Mouse (Mus musculus): ENCODE data around the gene Ifi202b. TPM values are rescaled to one million over a fixed set of nuclear protein-coding genes. Genes with fewer than 3 reads are reported as not detected.
"Not testable (repeated sequence)": the region's sequence is repeated elsewhere in the genome, so short reads cannot be mapped to it uniquely, and the experiment has no call there.

Ifi202b gene
- not detected in 2 replicates for polyA plus RNA-seq (2014; fragmentation: Nextera tagmentation; extraction: Ambion mirVana)

DNA sequence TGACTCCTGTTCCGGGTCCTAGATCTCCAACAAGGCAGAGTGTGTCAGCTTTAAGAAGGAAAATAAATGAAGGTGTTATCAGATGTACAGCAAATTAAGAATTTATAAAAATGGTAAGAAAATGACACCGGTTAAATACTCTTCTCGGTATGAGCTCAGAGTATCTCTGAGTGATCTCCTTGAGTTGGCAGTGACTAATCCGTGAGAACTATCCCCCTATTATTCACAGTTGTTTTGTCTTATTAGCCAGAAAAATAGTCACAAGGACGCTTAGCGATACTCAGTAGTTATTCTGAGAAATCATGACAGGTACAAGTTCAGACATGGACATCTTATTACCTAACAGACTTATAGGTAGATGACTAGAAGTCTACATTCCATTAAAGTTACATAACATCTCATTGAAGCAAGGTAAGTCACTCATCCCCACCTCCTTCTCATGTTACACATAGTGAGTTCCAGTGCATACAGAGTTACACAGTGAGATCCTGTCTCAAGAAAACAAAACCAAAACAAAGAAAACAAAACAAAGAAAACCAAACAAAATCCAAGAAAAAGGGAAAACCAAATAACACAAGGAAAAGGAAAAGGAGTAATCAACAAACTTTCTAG lies at the start of gene Ifi202b:
TSS of gene Ifi202b (minus strand) at position 51 of the 612 bp plus-strand sequence.
- H3K27me3 ChIP-seq (ENCODE audit: control insufficient read depth, insufficient read depth, low read length); H3K27ac ChIP-seq (ENCODE audit: low read depth, low read length); ATAC-seq (ENCODE audit: low FRiP score); H3K4me1 ChIP-seq (ENCODE audit: control insufficient read depth, insufficient read depth, low read length); H3K9ac ChIP-seq (ENCODE audit: low read length); H3K36me3 ChIP-seq (ENCODE audit: control insufficient read depth, insufficient read depth, low read length); H3K9me3 ChIP-seq (ENCODE audit: control insufficient read depth, low read length); DNase-seq (ENCODE audit: low spot score, missing footprints); H3K4me3 ChIP-seq (ENCODE audit: low read depth, low read length); H3K4me2 ChIP-seq: not testable (repeated sequence)
- WGBS: 86% methylated on average over 6 of the region's 6 CpGs

GRCm38 (mm10) chr1:174031698-174032097 lies 49.2 kb upstream of the Ifi202b start, which contains the start of gene Ifi205:
Ifi205 (minus strand) TSS chr1:174031810.
- Histone ChIP-seq H3K27ac (ENCODE audit: low read depth, low read length) (no peak within 1 kb of the TSS), H3K4me1 (ENCODE audit: control insufficient read depth, insufficient read depth, low read length) (no peaks in the 10 kb centered on the region), H3K27me3 (ENCODE audit: control insufficient read depth, insufficient read depth, low read length) (no peaks in the 10 kb centered on the region), H3K9ac (ENCODE audit: low read length) (no peak within 1 kb of the TSS), H3K36me3 (ENCODE audit: control insufficient read depth, insufficient read depth, low read length) (no peaks in the 10 kb centered on the region), H3K4me2 (no peak within 1 kb of the TSS), H3K9me3 (ENCODE audit: control insufficient read depth, low read length) (no peaks in the 10 kb centered on the region), H3K4me3 (ENCODE audit: low read depth, low read length) (no peak within 1 kb of the TSS)
- 0 out of 2 replicates have a peak, but pooled peaks have one; percentile 22 for ATAC-seq (ENCODE audit: low FRiP score)
- DNase-seq (ENCODE audit: low spot score, missing footprints): no peak
- 59% methylated on average over 1 of the region's 1 CpGs for WGBS

DNA sequence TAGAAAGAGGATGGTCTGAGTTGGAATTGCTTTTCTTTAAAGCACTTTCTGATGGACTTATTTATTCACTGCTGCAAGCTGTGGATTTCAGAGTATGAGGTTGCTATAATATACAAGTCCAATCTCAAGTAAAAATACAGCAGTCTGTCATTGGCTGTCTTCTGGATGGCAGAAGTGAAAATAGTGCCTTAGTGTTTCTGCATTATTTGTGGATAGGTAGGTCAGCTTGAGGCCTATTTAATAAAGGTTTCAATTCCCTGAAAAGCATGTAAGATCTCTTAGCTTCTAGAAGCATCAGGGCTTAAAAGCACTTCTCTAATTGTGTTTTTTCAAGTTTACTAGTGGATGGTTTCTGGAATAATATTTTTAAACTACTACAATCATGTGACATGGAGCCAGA lies 24.5 kb upstream of the Ifi202b start:
- not testable (repeated sequence) for H3K9ac ChIP-seq (ENCODE audit: low read length); H3K36me3 ChIP-seq (ENCODE audit: control insufficient read depth, insufficient read depth, low read length); H3K27me3 ChIP-seq (ENCODE audit: control insufficient read depth, insufficient read depth, low read length); H3K9me3 ChIP-seq (ENCODE audit: control insufficient read depth, low read length); H3K27ac ChIP-seq (ENCODE audit: low read depth, low read length); DNase-seq (ENCODE audit: low spot score, missing footprints); H3K4me2 ChIP-seq; H3K4me3 ChIP-seq (ENCODE audit: low read depth, low read length); H3K4me1 ChIP-seq (ENCODE audit: control insufficient read depth, insufficient read depth, low read length); ATAC-seq (ENCODE audit: low FRiP score)

DNA sequence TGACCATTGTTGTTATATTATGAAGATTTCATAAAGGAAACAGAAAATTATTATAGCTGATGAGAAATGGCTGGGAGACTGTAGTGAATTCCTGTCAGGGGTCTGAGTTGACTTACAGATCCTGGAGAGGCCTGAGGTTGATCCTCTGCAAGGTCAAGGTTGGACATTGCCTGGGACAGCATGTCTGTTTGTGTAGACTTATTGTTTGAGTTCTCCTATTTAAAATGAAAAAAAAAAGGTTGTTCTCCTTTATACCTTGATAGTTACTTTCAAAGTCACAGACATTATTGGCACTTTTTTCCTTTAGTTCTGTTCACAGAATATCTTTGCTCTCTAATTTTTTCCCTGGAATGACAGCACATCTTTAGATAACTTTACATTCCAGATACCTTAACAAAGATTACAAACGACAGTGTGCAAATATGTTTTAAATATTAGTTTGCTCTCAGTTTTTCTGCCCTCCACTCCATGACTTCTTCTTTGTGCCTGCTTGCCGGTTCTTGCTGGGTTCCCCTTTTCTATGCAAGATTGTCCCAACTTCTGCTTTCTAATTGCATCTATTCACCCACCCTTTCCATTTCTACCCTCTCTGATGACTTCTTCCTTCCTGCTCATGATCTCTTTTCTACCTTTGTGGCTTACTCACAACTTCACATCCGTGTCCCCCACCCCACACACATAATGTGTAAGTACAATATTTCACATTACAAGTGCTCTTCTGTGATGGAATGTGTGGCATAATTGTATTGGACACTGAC lies 22.0 kb upstream of the Ifi202b start:
- not testable (repeated sequence) for H3K36me3 ChIP-seq (ENCODE audit: control insufficient read depth, insufficient read depth, low read length); H3K9me3 ChIP-seq (ENCODE audit: control insufficient read depth, low read length); ATAC-seq (ENCODE audit: low FRiP score); H3K9ac ChIP-seq (ENCODE audit: low read length); H3K27ac ChIP-seq (ENCODE audit: low read depth, low read length); H3K27me3 ChIP-seq (ENCODE audit: control insufficient read depth, insufficient read depth, low read length); H3K4me3 ChIP-seq (ENCODE audit: low read depth, low read length); H3K4me1 ChIP-seq (ENCODE audit: control insufficient read depth, insufficient read depth, low read length); H3K4me2 ChIP-seq
- peak; percentile 8 for DNase-seq (ENCODE audit: low spot score, missing footprints)
- WGBS: 83% methylated on average over 2 of the region's 3 CpGs

- H3K36me3 ChIP-seq (ENCODE audit: control insufficient read depth, insufficient read depth, low read length): no peaks in the 10 kb centered on the region
- H3K27ac ChIP-seq (ENCODE audit: low read depth, low read length): no peak overlapping the region
- no peaks in the 10 kb centered on the region for H3K27me3 ChIP-seq (ENCODE audit: control insufficient read depth, insufficient read depth, low read length)
- 87% methylated on average over 4 of the region's 4 CpGs for WGBS
- no peak overlapping the region for H3K4me2 ChIP-seq
- H3K9ac ChIP-seq (ENCODE audit: low read length): no peak overlapping the region
- ATAC-seq (ENCODE audit: low FRiP score) (0 out of 2 replicates have a peak, but pooled peaks have one; percentile 22), DNase-seq (ENCODE audit: low spot score, missing footprints) (no peak)
- no peak overlapping the region for H3K4me3 ChIP-seq (ENCODE audit: low read depth, low read length)
- H3K9me3 ChIP-seq (ENCODE audit: control insufficient read depth, low read length): no peaks in the 10 kb centered on the region
- H3K4me1 ChIP-seq (ENCODE audit: control insufficient read depth, insufficient read depth, low read length): no peaks in the 10 kb centered on the region
Observed at GRCm38 (mm10) chr1:173995003-173995402, 12.5 kb upstream of the Ifi202b start.

DNA sequence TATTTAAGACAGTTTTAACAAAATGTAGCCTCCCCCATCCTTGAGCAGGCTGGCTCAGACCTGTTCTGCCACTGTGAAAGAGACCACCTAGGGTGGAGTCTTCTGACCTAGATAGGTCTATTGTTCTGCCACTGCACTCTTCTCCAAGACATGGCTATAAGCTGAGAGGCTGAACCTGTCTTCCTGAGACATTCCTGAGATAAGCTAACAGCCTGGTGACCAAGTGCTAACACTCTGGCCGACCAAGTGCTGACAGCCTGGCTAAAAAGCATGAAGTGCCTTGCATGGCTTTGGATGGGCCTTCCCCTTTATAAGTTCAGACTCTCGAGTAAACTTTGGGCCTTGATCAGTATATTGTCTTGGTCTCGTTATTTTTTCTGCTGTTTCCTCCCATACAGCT lies 1.5 kb downstream of the Ifi202b start:
- not testable (repeated sequence) for H3K4me1 ChIP-seq (ENCODE audit: control insufficient read depth, insufficient read depth, low read length); H3K4me2 ChIP-seq; H3K27ac ChIP-seq (ENCODE audit: low read depth, low read length); H3K9me3 ChIP-seq (ENCODE audit: control insufficient read depth, low read length); H3K27me3 ChIP-seq (ENCODE audit: control insufficient read depth, insufficient read depth, low read length); H3K36me3 ChIP-seq (ENCODE audit: control insufficient read depth, insufficient read depth, low read length); H3K4me3 ChIP-seq (ENCODE audit: low read depth, low read length); DNase-seq (ENCODE audit: low spot score, missing footprints); H3K9ac ChIP-seq (ENCODE audit: low read length)
- WGBS: 71% methylated on average over 3 of the region's 3 CpGs
- ATAC-seq (ENCODE audit: low FRiP score): peak; percentile 27; the same call in 1 of the 2 replicates

GRCm38 (mm10) chr1:173977622-173978021 lies 4.9 kb downstream of the Ifi202b start:
- no peaks in the 10 kb centered on the region for H3K9me3 ChIP-seq (ENCODE audit: control insufficient read depth, low read length)
- H3K27me3 ChIP-seq (ENCODE audit: control insufficient read depth, insufficient read depth, low read length): no peaks in the 10 kb centered on the region
- no peaks in the 10 kb centered on the region for H3K36me3 ChIP-seq (ENCODE audit: control insufficient read depth, insufficient read depth, low read length)
- no peak for ATAC-seq (ENCODE audit: low FRiP score)
- H3K9ac ChIP-seq (ENCODE audit: low read length): no peak overlapping the region
- no peak overlapping the region for H3K4me3 ChIP-seq (ENCODE audit: low read depth, low read length)
- H3K27ac ChIP-seq (ENCODE audit: low read depth, low read length): no peak overlapping the region
- H3K4me2 ChIP-seq: no peak overlapping the region
- H3K4me1 ChIP-seq (ENCODE audit: control insufficient read depth, insufficient read depth, low read length): no peaks in the 10 kb centered on the region
- no peak for DNase-seq (ENCODE audit: low spot score, missing footprints)

GRCm38 (mm10) chr1:173973111-173973510 lies 9.4 kb downstream of the Ifi202b start:
- H3K27ac ChIP-seq (ENCODE audit: low read depth, low read length): no peak overlapping the region
- no peaks in the 10 kb centered on the region for H3K27me3 ChIP-seq (ENCODE audit: control insufficient read depth, insufficient read depth, low read length)
- DNase-seq (ENCODE audit: low spot score, missing footprints) (no peak), ATAC-seq (ENCODE audit: low FRiP score) (no peak)
- no peak overlapping the region for H3K9ac ChIP-seq (ENCODE audit: low read length)
- H3K4me2 ChIP-seq: no peak overlapping the region
- H3K4me3 ChIP-seq (ENCODE audit: low read depth, low read length): no peak overlapping the region
- no peaks in the 10 kb centered on the region for H3K36me3 ChIP-seq (ENCODE audit: control insufficient read depth, insufficient read depth, low read length)
- H3K9me3 ChIP-seq (ENCODE audit: control insufficient read depth, low read length): no peaks in the 10 kb centered on the region
- no peaks in the 10 kb centered on the region for H3K4me1 ChIP-seq (ENCODE audit: control insufficient read depth, insufficient read depth, low read length)

- H3K9me3 ChIP-seq (ENCODE audit: control insufficient read depth, low read length); H3K27me3 ChIP-seq (ENCODE audit: control insufficient read depth, insufficient read depth, low read length); H3K9ac ChIP-seq (ENCODE audit: low read length); H3K4me1 ChIP-seq (ENCODE audit: control insufficient read depth, insufficient read depth, low read length); H3K4me2 ChIP-seq; H3K36me3 ChIP-seq (ENCODE audit: control insufficient read depth, insufficient read depth, low read length); H3K4me3 ChIP-seq (ENCODE audit: low read depth, low read length); DNase-seq (ENCODE audit: low spot score, missing footprints); ATAC-seq (ENCODE audit: low FRiP score); H3K27ac ChIP-seq (ENCODE audit: low read depth, low read length): not testable (repeated sequence)
- WGBS: 81% methylated on average over 1 of the region's 1 CpGs
Observed at GRCm38 (mm10) chr1:173961491-173961890, 21.1 kb downstream of the Ifi202b start.
